Mouse (Mus musculus) embryonic fibroblast, embryonic 13.5 days (primary cell): ENCODE results near the gene Cyb561d2.

ENCODE experiments used
- CTCF ChIP-seq: IDR thresholded peaks from 2 replicates; pipeline ENCODE4 v1.5.1; 2011; ENCODE audit warnings: mild to moderate bottlenecking, control low read depth, low read length, moderate library complexity, borderline replicate concordance; ENCODE audit not compliant: insufficient read depth
- POLR2A ChIP-seq: IDR thresholded peaks from 2 replicates; pipeline ENCODE4 v1.6.1; 2011; ENCODE audit warnings: low read depth, mild to moderate bottlenecking, control low read depth, low read length, moderate library complexity

- peak; percentile 71 for TF ChIP-seq POLR2A
- no peak for TF ChIP-seq CTCF
These were observed 13.1 kb upstream of the Cyb561d2 start for GRCm38 (mm10) chr9:107555031-107555457.
